Mouse (Mus musculus) cerebellum, postnatal 14 days (tissue): ENCODE data around the gene Gm973.
"Not testable (repeated sequence)": the region's sequence is repeated elsewhere in the genome, so short reads cannot be mapped to it uniquely, and the experiment has no call there.

Experiments
- DNase-seq, 2 experiments: peaks; one replicate each; pipeline ENCODE4 v3.0.0; 2021; ENCODE audit warnings: mixed read lengths in 2 of 2

Gm973 gene

DNA sequence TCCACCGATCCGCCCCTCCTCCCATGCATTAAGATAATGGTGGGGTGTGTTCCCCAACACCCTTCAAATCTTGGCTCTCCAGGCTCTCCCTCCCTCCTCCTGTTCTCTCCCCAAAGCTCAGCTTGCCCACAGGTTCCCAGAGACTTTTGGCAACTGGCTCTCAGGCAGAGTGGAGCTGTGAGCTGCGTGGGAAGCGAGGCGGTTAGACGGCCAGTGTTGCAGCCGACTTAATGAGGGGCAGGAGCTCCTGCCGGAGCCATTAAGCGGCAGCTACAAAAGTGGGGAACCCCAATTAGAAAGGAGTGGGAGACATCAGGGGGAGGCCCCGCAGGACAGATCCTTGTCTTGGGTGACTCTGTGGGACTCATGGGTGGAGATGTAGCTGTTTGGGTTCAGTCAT lies 76.3 kb downstream of the Gm973 start:
- no peak for DNase-seq

DNA sequence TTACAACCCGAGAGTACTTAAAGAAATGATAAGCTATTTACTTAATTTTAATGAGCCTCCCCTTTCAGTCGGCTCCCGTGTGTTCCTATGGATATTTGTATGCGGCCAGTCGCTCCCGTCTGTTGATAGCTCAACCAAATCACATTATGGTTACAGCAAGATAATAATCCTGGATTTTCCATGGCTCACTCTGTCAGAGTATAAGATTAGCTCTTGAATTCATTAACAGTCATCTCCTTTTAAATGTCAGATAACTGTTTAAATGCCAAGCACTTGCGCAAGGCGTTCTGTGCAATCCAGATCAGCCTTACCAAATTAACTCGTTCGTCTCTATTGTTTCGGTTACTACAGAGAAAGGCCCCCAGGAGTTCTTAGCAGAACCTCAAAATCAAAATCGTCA lies 76.8 kb downstream of the Gm973 start:
- no peak for DNase-seq

DNA sequence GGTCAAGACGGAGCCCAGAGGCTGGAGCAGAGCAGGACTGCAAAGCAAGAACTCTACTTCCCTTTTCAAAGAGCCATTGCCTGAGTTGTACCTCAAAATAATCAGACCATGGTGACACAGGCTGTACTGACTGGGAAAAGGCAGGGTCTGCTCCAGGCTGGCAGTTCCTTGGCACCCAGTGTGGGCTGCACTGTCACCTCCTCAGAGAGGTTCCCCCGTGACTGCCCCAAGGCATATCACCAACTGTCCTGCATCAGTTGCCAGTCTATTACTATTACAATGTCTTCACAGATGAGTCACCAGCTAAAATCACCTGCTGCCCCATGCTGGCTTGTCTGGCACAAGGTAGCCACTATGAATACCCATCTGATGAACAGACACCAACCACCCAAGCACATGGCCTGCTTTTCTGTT lies 77.6 kb downstream of the Gm973 start:
- DNase-seq: peak; percentile 45 to 46

DNA sequence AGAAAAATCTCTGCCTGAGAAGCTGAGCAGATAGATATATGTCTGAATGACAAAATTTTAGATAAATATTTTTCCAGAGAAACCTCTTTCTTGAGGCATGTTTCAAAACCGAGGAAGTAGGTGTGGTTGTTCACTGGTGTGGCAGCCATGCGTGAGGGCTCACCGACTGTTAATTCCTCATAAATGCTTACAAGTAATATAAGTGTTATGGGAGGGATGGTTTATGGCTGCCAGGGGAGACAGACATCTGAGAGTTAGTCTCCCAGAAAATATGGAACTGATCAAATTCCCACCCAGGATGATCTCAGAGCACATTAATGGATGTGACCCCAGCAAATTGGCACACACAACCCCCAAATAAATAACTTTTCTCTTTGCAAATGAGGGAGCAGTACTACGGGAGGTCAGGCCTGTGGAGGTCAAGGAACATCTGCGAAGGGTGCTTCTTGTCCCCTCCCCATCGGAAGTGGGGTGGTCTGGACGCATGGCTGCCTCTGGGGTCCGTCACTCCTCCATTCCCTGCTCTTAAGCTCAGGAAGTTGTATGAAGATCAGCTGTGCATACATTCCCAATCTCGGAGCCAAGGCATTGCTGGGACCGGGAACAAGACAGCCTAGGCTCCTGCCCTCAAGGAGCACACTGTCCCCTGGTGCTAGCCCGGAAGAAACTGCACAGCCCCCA lies 78.7 kb downstream of the Gm973 start:
- DNase-seq: no peak

DNA sequence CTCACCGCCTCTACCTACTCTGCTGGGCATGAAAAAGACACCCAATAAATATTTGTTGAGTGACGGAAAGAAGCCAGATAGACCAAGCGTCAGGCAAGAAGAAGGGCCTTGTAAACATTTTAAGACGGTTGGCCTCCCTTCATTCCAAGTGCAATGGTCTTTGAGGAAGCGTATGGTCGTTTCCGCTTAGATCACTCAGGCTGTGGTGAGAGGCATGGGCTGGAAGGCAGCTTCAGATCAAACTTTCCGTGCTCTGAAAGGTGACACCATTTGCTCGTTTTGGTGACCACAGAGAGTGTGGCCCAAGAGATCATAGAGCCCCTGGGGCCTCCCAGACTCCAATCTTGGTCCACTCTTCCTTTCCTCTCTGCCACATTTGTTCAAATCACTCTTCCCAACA lies 79.5 kb downstream of the Gm973 start:
- DNase-seq: no peak

DNA sequence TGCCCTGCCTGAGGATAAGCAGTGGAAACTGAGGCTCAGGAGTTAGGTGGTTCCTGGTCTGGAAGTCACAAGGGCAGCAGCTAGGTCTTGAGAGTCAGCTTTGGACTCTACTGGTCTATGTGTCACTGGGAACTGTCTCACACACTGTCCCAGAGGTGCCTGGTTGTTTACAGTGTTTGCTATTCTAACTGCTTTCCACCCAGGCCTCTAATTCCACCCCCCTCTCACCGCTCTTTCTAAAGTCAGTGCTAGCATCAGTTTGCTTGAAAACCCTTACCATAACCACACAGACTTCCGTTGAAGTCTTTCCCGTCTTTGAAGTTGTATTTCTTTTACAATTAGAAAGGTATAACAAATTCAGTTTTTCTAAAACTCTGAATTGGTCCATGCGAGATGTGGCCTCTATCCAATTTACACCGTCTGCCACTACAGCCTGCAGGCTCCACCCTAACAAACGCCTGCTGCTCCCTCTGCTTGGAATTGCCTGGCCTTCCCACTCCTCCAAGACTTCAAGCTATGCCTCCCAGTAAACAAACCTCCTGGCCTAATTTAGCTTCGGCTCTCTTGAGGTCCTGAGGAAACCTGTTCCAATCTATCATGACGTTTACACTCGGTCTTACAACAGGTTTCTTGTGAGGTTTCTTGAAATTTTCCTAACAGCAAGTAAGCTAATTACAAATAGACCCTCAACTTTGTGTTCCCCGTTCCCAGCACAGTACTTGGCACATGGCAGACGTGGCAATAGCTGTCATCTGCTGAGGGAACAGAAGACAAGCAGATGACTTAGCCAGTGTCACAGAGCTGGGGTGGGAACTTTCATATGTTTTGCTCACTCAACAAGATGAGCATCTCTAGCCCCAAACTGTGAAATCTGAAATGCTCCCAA lies 86.7 kb downstream of the Gm973 start:
- peak; percentile 76 to 80 for DNase-seq

DNA sequence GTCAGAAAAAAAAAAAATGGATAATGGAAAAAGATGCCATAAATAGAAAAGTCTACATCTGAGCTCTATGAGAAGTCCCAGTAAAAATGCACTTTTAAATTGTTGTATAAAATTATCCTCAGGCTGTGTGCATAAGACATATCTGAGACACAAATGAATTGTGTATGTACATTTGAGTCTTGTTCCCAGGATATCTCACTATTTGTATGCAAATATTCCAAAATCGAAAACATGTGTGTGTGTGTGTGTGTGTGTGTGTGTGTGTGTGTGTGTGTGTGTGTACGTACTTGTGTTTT lies 87.3 kb downstream of the Gm973 start:
- no peak for DNase-seq

DNA sequence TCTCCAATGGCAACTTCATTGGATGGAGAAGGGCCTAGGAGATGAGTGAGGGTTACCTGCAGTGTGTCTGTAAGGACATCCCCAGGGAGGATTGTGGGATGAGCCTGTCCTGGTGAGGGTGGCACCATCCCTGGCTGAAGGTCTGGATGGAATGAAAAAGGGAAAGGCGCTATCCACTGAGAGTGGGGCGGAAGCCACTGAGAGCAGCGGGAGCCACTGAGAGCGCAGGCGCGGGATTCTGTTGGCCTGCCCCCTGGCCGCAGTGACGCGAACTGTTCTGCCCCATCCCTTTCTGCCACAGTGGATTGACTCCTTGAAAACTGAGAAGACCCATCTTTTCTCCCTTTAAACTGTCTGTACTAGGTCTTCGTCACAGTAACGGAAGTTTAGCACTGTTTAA lies 87.8 kb downstream of the Gm973 start:
- DNase-seq: peak; percentile 46 to 54

DNA sequence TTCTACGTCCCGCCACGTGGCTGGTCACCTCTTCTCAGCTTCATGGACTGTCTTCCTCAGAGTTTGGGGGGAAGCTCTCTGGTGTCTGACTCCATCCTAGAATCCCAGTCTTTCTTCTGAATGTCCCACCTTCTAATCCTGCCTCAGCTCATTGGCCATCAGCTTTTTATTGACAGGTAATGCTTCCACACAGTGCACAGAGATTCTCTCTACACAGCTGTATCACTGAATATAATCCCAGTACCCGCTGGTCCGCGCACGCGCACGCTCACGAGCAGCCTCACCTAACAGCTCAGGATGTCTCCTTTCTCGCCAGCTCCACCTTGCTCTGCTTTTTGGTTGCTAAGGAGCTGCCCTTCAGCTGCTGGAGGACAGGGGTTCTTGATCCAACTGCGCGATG lies 90.4 kb downstream of the Gm973 start:
- DNase-seq: no peak

DNA sequence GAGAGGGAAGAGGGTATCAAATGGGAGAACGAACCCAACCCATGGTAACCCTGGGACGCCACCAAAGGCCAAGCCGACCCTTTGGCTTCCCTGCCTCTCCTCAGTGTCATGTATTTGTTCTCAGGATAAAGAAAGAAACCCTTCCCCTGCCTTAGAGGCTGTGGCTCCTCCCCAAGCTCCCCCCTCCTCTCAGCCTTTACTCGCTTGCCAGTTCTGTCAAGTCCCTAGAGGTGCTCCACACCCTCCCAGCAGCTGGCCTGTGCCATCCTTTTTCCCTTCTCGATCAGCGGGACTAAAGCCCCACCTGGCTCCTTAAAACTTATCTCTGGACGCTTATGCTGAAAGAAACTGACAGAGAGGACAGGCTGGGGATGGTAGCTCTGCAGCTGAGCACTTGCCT lies 91.0 kb downstream of the Gm973 start:
- DNase-seq: peak; percentile 36 to 43

DNA sequence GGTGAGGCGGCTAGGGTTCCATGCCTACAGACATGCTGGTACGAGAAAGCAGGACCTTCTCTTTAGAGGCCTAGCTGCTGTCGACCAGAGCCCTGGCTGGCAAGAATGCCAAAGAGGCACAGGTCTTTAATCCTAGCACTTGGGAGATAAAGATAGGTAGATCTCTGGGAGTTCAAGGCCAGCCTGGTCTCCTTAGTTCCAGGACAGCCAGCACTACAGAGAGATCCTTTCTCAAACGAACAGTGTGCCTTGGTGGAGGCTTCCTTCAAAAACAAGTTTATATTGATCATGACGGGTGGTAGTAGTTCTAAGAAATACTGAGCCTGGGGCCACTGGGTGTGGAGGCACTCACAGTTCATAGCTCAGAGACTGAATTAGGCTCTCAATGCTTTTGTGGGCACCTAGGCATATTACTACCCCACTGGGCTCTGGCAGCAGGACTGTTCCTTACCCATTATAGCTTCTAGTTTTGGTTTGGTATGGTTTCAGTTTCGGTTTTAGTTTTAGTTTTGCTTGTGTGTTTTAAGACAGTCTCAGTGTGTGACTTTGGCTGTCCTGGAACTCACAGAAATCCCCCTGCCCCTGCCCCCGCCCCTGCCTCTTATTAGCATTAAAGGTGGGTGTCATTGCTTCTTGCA lies 92.2 kb downstream of the Gm973 start:
- DNase-seq: no peak

DNA sequence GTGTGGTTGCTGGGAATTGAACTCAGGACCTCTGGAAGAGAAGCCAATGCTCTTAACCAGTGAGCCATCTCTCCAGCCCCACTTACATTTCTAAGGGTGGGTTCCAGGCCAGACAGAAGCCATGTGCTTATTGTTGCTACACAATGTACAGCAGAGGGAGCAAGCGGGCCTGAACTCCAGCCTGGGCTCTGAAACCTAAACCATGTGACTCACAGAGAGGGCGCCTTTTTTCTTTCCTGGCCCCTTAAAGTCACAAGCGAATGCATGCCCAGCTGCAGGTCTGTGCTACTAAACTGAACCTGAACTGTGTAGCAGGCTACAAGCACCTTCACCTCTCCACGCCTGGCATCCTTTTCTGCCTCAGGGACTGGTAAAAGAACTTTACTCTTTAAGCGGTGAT lies 92.9 kb downstream of the Gm973 start:
- no peak for DNase-seq

DNA sequence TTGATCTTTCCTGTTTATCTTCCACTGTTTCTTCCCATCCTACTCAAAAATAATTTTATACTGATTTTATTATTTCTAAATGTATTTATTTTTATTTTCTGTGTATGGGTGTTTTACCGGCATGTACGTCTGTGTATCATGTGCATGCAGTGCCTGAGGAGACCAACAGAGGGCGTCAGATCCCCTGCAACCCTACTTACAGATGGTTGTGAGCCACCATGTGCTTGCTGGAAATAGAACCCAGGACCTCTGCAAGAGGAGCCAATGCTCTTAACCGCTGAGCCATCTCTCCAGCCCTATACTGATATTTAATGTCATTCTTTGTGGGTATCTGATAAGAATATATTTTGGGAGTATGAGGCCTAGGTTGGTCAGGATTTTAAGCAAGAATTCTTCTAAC lies 93.4 kb downstream of the Gm973 start:
- peak; percentile 41 to 63 for DNase-seq

DNA sequence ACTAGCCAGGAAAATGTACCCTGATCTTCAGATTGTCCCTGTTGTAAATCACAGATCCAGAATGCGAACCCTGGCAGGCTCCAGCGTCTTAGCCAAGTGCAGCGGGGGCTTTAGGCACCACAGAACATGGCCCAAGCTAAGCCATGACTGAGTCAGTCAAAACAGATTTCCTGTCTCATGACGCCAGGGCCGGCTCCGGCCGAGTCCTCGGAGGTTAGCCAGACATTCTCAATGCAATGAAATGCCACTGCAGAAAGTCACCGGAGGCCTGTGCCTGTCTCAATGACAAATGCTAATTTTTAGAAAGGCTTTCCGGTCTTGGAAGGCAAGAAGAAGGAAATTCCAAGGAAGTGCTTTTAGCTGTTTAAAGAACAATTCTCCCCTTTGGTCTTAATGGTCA lies 93.8 kb downstream of the Gm973 start:
- DNase-seq: peak; percentile 50 to 59

DNA sequence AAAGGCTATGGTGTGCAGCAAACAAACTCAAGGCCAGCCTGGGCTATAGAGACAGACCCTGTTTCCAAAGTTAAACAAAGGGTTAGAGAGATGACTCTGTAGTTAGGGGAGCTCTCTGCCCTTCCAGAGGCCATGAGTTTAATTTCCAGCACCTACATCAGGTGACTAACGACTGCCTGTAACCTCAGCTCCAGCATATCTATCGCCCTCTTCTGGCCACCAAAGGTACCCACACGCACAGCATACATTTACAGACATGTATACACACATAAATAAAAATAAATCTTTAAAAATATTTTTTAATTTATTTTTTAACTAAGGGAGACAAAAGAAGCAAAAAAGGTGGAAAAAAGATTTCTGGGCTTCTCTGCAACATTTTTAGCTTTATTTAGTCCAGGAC lies 94.9 kb downstream of the Gm973 start:
- DNase-seq: no peak

DNA sequence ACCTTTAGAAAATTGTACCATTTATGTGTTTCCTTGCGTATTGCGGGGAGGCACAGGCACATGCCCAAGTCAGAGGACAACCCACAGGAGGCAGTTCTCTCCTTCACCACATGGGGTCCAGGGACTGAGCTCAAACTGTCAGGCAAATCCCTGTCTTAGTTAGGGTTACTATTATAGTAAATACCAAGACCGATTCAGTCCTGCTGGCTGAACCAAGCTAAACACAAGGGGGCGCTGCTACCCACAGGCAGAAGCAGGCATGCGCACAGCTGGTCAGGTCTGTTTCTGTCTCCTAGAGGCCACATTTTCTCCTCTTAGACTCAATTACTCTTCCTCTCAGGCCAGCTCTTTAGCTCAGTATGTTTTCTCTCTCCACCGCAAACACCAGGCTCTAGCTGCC lies 97.7 kb downstream of the Gm973 start:
- peak; percentile 71 to 87 for DNase-seq

DNA sequence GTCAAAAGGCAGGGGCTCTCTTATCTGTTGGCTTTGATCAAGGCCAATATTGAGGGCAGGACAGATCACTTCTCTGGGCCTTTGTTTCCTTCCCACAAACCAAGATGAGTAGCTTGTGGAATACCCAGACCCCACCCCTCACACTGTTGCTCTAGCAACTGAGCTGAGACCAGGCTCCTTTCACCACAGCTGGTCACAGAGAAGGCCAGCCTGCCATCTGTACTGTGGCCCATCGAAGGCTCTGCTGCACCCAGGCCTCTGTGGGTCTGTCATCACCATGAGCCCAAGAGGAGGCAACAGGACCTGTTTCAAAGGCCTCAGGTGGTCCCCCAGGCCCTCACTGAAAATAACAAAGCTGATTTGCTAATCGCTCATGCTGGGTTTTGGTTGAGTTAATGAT lies 99.0 kb downstream of the Gm973 start:
- no peak for DNase-seq

DNA sequence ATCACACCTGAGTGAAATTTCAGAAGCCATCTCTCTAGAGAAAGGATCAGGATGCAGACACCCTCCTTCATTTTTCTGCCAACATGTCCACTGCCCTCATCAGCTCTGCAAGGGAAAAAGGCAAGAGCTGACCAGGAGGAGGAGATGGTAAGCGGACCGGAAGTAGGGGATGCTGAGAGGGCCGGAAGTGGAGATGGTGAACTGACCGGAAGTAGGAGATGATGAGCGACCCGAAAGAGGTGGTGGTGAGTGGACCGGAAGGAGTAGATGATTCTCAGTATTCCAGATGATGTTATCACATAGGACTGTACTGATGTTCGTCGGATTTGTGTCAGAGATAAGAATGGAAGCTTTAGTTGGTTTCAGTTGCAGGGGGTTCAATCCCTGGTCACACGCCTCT lies 103.1 kb downstream of the Gm973 start:
- no peak for DNase-seq

DNA sequence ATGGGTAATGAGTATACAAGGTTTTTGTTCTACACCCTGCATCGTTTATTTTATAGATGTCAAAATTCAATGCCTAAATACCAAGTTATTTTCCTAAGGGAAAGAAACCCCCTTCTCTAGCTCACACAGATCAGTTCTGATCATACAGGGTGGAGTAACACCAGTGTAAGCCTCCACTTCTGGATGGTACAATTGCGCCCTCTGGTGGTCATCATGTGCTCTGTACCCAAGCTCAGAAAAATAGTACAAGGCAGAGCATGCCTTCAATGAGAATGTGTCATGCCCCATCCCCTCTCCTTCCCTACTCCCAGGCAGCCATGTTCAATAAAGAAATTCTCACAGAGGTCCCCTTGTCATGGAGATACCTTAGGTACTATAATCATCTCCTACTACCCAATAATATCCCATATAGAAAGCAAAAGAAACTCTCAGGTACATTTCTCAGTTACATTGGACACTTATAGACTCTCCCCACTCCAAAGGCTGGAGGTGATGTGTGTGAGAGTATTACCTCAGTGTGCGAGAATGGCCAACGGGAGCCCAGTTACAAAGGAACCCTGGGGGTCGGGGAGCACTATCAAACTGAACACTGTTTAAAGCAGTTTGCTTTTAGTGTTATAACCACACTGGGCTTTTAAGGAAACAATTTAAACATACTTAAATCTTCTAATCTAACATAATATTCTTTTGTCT lies 107.4 kb downstream of the Gm973 start:
- peak; percentile 90 for DNase-seq

DNA sequence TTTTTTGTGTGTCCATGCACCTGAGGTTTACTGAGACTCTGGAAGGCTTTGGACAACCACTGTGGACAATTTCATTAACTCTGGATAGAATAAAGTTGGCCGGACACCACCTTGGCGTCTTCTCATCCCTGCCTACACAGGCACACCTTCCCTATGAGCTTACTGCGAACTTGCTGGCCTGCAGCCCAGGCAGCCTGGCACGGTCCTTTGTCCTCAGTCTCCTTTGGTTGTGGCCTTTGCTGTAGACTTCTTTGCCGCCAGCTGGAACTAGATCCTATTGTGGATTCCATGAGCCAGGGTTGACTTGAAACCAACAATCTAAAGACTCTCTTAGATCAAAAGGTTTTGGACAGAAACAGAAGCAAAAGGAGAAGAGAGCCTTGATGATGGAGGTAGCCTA lies 109.3 kb downstream of the Gm973 start:
- peak; percentile 91 to 95 for DNase-seq

DNA sequence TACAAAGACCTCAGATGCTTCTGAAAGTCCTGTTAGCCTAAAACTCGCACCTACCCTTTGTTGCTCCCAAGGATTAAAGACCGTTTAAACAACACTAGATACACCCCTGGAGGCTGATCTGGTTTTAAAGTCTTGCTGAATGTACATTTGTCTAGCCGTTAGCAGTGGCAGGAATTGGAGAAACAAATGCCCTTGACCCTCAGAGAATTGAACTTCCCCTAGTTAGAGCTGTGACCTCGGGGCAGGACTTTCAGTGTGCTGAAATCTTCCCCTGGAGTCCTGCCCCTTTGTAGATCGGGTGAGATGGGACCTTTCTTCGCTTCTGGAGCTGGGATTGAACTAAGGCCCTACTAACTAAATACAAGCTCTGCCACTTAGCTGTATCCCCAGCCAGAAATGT lies 113.1 kb downstream of the Gm973 start:
- DNase-seq: no peak

DNA sequence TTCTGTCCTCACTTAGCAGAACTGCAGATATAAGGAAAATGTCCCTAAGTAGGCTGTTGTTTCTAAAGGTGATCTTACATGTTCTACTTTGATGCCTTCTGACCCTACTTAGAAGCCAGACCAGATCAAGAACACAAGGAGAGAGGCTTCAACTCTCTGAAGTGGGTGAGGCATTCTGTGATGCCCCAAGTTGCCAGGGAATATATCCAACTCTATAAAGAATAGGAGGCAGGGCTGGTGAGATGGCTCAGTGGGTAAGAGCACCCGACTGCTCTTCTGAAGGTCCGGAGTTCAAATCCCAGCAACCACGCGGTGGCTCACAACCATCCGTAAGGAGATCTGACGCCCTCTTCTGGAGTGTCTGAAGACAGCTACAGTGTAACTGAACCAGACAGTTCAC lies 114.3 kb downstream of the Gm973 start:
- not testable (repeated sequence) for DNase-seq

DNA sequence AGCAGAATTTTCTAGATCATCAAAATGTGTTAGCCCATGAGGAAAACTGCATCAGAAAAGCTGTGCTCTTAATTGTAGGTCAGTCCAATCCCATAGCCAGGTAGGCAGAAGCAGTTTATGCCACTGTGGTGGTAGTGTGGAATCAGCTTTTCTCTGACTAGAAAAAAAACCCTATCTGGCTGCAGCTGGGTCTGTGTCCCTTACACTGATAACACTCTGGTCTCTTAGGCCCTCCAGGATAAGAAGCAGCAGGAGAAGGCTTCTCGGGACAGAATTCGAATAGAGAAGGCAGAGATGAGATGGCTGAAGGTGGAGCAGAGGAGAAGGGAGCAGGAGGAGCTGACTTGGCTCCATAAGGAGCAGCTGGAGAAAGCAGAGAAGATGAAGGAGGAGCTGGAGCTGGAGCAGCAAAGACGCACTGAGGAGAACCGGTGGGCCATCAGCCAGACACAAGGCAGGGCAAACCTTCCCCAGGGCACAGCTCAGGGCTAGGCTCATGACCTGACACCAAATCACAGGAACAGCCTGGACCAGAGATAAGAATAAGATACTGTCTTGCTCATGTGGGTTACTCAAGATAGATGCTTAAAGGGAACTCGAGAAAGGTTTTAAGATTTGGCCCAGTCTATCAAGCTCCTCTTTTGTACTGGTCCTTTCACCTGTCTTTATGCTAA lies 116.1 kb downstream of the Gm973 start:
- DNase-seq: no peak
